ENCODE assay signal across 8 mouse cellular contexts in the genomic region with DNA sequence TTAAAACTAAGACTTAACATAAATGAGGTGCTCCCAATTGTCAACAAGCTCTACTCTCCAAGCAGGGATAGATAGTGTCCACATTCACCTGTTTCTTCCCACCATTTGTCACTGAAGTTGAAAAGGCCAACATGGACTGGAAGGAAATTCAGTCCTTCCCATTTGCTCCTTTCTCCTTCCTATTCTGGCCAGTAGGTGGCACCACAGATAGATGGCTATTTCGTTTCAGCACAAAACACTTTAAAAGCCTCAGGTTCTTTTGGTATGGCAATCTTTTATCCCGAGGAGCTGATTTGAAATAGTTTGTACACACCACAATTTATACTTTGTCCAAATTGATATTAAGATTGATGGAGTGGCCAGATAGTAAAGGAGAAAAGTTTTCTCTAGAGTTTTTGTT. TPM values are rescaled to one million over a fixed set of nuclear protein-coding genes. Genes with fewer than 3 reads are reported as not detected.
DNase-seq lines count a peak whose midpoint lies in the region; ATAC-seq and TF ChIP-seq lines count a peak whose summit lies in the region.

No protein-coding gene starts in this region.

- H3K79me2 ChIP-seq in liver, adult 2 months (ENCODE audit: control insufficient read depth, insufficient read depth, low read length), result no peaks in the 10 kb centered on the region

- intact Hi-C loops in left cerebral cortex, postnatal 14 days (cut with DNase I), result no loop called here

- H3K9ac ChIP-seq in liver, adult 2 months (ENCODE audit: low read depth, low read length), result no peak overlapping the region
- no peak overlapping the region for H3K9ac ChIP-seq in liver, embryonic 11.5 days (ENCODE audit: low read depth, low read length)
- H3K9ac ChIP-seq in embryonic facial prominence, embryonic 14.5 days (ENCODE audit: low read depth, low read length), result no peak overlapping the region

- H3K9me3 ChIP-seq in liver, embryonic 11.5 days (ENCODE audit: control insufficient read depth, low read length), result no peaks in the 10 kb centered on the region
- H3K9me3 ChIP-seq in embryonic facial prominence, embryonic 14.5 days (ENCODE audit: control insufficient read depth, low read length), result no peaks in the 10 kb centered on the region

- peak; percentile 40 for DNase-seq in cerebellum, adult 11 months
- DNase-seq in cerebellum, adult 11-12 months, result no peak
- DNase-seq in liver, adult 2 months (ENCODE audit: extremely low read depth, low read depth, low spot score), result peak; percentile 20
- DNase-seq in liver, embryonic 11.5 days (ENCODE audit: low spot score), result no peak
- peak; percentile 57 for DNase-seq in adrenal gland, postnatal 10 days
- DNase-seq in embryonic facial prominence, embryonic 14.5 days (ENCODE audit: low spot score), result peak; percentile 7
- peak; percentile 22 to 32 for DNase-seq in left cerebral cortex, postnatal 14 days (ENCODE audit: low spot score in 2 of 2)
- peak; percentile 19 for DNase-seq in right cerebral cortex, postnatal 14 days

- 6% methylated on average over 2 of the region's 2 CpGs for WGBS in liver, adult 2 months
- 22% methylated on average over 2 of the region's 2 CpGs for WGBS in liver, embryonic 11.5 days
- 22% methylated on average over 2 of the region's 2 CpGs for WGBS in embryonic facial prominence, embryonic 14.5 days

- no peak for TF ChIP-seq POLR2A in liver, adult 2 months (IDR thresholded peaks at IDR 0.05; ENCODE audit: extremely low read depth, insufficient read depth, low read length)

- H3K4me2 ChIP-seq in liver, embryonic 11.5 days, result no peak overlapping the region
- no peak overlapping the region for H3K4me2 ChIP-seq in embryonic facial prominence, embryonic 14.5 days (ENCODE audit: low read depth, low read length)

- ATAC-seq in liver, embryonic 11.5 days (replicated peaks; ENCODE audit: low FRiP score), result no peak
- no peak for ATAC-seq in embryonic facial prominence, embryonic 14.5 days (ENCODE audit: low read depth)

- H3K27ac ChIP-seq in liver, adult 2 months (replicated peaks; ENCODE audit: insufficient read depth, low read depth, low read length), result no peak overlapping the region
- no peak overlapping the region for H3K27ac ChIP-seq in liver, embryonic 11.5 days (ENCODE audit: low read depth, low read length)
- no peak overlapping the region for H3K27ac ChIP-seq in embryonic facial prominence, embryonic 14.5 days (replicated peaks; ENCODE audit: low read depth, low read length)

- no peaks in the 10 kb centered on the region for H3K27me3 ChIP-seq in liver, adult 2 months (ENCODE audit: control insufficient read depth, insufficient read depth, low read length)
- no peaks in the 10 kb centered on the region for H3K27me3 ChIP-seq in liver, embryonic 11.5 days (replicated peaks; ENCODE audit: control insufficient read depth, insufficient read depth, low read length)
- H3K27me3 ChIP-seq in embryonic facial prominence, embryonic 14.5 days (replicated peaks; ENCODE audit: control insufficient read depth, insufficient read depth, low read length), result no peaks in the 10 kb centered on the region

- H3K4me3 ChIP-seq in liver, adult 2 months (ENCODE audit: insufficient read depth, low read depth, low read length), result no peak overlapping the region
- H3K4me3 ChIP-seq in liver, embryonic 11.5 days (ENCODE audit: low read depth, low read length), result no peak overlapping the region
- H3K4me3 ChIP-seq in embryonic facial prominence, embryonic 14.5 days (ENCODE audit: low read depth, low read length), result no peak overlapping the region

- peak; percentile 21; the same call in 1 of the 2 replicates for TF ChIP-seq CTCF in liver, adult 2 months (IDR thresholded peaks at IDR 0.05; ENCODE audit: low read depth, low read length)

- no peaks in the 10 kb centered on the region for H3K36me3 ChIP-seq in liver, adult 2 months (ENCODE audit: control insufficient read depth, insufficient read depth, low read length)
- no peaks in the 10 kb centered on the region for H3K36me3 ChIP-seq in liver, embryonic 11.5 days (ENCODE audit: control insufficient read depth, insufficient read depth, low read length)
- H3K36me3 ChIP-seq in embryonic facial prominence, embryonic 14.5 days (ENCODE audit: control insufficient read depth, insufficient read depth, low read length), result no peaks in the 10 kb centered on the region

- H3K4me1 ChIP-seq in liver, adult 2 months (ENCODE audit: control insufficient read depth, insufficient read depth, low read length), result no peaks in the 10 kb centered on the region
- H3K4me1 ChIP-seq in liver, embryonic 11.5 days (replicated peaks; ENCODE audit: control insufficient read depth, insufficient read depth, low read length), result no peaks in the 10 kb centered on the region
- no peaks in the 10 kb centered on the region for H3K4me1 ChIP-seq in embryonic facial prominence, embryonic 14.5 days (ENCODE audit: control insufficient read depth, insufficient read depth, low read length)

RNA-seq across cellular contexts. Expression of a gene that starts 21.7 kb away (rescaled TPM):
- total RNA-seq in liver, adult 2 months (2014; rRNA removed), result under 0.01 and 0.07 TPM in 2 replicates
- polyA plus RNA-seq in liver, adult 2 months (2012; rRNA removed), result not detected in 2 replicates
- polyA plus RNA-seq in liver, embryonic 11.5 days (2014; fragmentation: Nextera tagmentation; extraction: Ambion mirVana), result 0.07 TPM in 1 of 2 replicates, not detected in the other
- 10 to 100 TPM in 1 of 2 experiments, 1 to 10 TPM in 1; 7.9 to 11.8 TPM for total RNA-seq in adrenal gland, postnatal 10 days (2021)
- polyA plus RNA-seq in embryonic facial prominence, embryonic 14.5 days (2014; fragmentation: Nextera tagmentation; extraction: Ambion mirVana), result 2.9 and 3.1 TPM in 2 replicates
- total RNA-seq in left cerebral cortex, postnatal 14 days (2021), result 10 to 100 TPM; 33.3 to 37.5 TPM

Comparison
In these comparisons a context has a peak if more than half of its experiments do, and no peak if none do; other contexts are left out.
1. DNase-seq: peak in cerebellum, adult 11 months (single experiment), liver, adult 2 months (single experiment), adrenal gland, postnatal 10 days (single experiment), embryonic facial prominence, embryonic 14.5 days (single experiment), left cerebral cortex, postnatal 14 days (2 of 2) and right cerebral cortex, postnatal 14 days (single experiment); none in cerebellum, adult 11-12 months (single experiment) and liver, embryonic 11.5 days (single experiment).